Mouse (Mus musculus): ENCODE measurements around the gene Mrgprd.

Mrgprd gene

DNA sequence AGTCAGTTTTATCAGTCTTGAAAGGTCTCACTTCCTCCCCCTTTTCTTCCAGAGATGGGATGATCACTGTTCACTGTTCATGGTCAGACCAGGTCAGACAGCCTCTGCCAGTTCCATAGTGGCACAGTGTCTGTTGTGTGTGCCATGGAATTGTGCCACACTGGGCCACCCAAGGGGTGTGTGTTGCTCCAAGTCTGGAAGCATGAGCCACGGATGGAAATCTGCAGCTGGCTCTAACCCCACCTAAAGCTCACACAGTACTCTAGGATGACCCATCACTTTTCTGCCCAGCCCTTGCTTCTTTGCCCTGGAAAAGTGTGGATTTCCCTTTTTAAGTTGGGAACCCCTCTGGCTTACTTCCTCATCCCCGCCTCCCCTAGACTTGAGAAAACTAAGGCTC, 10.5 kb upstream of the Mrgprd start:
- no peak for DNase-seq

GRCm38 (mm10) chr7:145307636-145308035, 7.0 kb upstream of the Mrgprd start:
- DNase-seq: no peak

GRCm38 (mm10) chr7:145308061-145308675, 6.5 kb upstream of the Mrgprd start:
- no peak for DNase-seq

DNA sequence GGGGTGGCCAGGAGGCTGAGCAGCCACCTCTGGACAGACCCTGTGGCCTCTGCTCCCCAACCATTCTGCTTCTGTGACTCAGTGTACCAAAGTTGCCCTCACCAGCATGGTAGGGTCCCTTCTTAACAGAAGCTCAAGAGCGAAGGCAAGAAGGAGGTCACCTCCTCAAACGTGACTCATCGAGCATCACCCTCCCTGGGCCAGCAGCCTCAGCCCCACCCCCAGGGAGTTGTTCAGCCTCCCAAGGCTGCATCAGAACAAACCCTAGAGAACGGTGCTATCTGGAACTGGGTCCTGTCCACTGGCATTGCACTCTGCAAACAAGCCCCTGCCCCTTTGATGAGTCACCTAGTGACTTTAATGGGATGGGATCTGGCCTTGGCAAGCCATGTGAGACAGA, 5.8 kb upstream of the Mrgprd start:
- DNase-seq: no peak

- no peak for DNase-seq
Measured at GRCm38 (mm10) chr7:145309877-145310276, 4.8 kb upstream of the Mrgprd start.

DNA sequence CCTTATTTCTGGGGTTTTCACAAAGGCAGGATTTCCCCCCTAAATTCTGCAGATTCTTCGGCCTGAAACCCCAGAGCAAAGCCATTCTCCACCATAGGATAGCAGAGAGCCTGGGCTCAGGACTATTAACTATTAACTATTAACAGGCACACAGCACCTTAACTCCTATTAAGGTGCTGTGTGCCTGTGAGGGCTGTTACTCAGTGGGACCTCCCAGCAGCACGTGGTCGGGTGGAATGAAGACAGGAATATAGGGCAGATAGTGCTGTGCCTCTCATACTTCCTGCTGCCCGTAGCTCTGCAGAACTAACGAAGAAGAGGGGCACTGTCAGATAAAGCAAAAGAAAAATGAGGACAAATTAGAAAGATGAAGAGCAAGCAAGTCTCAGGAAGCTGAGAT, 4.1 kb upstream of the Mrgprd start:
- DNase-seq: no peak

DNA sequence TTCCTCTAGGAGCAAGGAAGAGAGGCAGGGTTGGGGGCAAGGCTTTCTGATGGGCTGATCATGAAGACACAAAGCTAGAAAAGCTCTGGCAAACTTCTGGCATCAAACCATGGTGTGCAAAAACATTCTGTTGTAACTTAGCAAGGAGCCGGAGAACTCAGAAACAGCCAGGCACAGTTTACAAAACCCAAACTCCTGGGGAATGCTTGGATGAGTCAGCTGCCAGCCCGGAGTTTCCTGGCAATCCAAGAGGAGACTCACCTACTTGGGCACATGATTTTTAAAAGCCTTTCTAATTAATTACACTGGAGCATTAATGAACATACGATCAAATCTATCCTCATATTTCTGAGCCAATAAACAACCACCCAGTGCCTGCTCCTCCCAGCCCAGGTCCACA, 2.5 kb upstream of the Mrgprd start:
- DNase-seq: no peak

- no peak for DNase-seq
Measured at GRCm38 (mm10) chr7:145317522-145317921, 2.9 kb downstream of the Mrgprd start.

DNA sequence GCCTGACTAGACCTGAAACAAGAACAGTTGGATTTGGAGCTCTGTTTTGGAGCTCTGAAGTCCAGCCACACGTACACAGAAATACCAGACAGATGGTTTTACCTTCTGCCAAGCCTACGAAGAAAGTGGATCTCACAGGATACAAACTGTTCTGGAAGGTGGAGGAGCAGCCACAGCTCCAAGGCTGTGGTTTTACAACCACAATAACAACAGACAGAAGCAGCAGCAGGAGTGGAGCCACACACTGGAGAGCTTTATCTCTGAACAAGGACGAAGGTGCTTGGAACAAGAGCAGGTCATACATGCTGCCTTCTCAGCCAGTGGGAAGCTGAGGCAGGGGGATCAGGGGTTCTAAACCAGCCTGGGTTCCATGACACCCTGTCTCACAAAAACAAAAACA, 4.8 kb downstream of the Mrgprd start:
- DNase-seq: no peak

GRCm38 (mm10) chr7:145323607-145324006, 9.0 kb downstream of the Mrgprd start:
- DNase-seq: no peak

DNA sequence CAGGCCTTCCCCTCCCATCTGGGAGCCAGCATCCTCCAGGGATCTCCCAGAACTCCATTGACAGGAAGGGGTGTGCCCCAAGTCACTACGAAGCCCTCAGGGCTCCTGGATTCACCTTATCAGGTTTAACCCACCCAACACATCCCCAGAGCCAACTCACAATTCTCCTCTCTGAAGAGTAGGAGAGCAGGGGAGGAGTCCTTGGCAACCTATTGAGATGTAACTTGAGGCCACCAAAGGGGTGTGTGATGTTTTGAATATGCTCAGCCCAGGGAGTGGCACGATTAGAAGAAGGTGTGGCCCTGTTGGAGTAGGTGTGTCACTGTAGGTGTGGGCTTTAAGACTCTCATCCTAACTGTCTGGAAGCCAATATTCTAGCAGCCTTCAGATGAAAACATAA, 11.1 kb downstream of the Mrgprd start:
- no peak for DNase-seq

DNA sequence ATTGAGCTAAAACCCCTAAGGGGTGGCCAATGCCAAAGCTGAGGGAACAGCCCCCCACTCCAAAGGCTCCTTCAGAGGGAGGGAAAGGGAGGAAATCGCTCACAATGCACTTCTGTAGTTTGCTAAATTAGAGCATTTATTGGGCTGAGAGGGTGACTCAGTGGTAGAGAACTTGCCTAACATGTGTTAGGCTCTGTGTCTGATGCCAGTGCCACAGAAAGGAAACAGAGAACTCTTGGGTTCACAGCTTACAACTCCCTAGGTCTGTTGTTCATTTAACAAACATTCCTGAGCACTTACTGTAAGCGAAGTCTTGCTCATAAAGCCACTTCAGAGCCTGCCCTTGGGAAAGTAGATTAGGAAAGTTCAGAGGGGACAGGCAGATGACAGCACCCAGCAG, 15.3 kb downstream of the Mrgprd start:
- DNase-seq: no peak

DNA sequence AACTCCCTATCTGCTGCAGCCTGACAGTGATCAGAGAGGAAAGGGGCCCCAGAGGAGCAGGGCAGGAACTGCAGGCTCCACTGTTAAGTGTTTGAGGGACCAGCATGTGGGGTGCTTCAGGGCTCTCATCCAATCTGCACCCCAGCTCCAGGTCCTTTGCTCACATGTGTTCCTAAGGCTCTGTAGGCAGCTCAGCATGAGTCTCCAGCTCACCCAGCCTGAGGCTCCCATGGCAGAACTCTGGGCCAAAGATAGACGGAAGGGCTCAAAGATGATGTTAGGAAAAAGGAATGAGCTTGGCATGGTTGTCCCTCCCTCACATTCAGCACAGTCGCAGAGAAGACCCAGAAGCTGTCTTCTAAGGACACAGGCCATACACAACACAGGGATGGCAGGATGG, 16.0 kb downstream of the Mrgprd start:
- DNase-seq: no peak

- no peak for DNase-seq
Measured at GRCm38 (mm10) chr7:145332376-145333041, 17.9 kb downstream of the Mrgprd start.

DNA sequence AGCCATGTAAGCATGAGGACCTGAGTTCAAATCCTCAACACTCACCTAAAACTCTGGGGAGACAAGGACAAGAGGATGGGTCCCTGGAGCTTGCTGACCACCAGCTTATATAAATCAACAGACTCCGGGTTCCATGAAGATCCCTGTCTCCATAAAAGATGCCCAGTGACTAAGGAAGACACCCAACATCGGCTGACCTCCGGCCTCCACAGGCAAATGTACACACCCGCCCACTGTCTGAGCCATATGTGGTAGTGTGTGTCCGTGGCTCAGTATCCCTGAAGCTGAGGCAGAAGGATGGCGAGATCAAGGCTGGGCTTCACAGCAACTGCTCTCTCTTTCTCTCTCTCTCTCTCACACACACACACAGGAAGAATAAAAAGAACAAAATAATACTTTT, 19.3 kb downstream of the Mrgprd start:
- no peak for DNase-seq

- no peak for DNase-seq
Measured at GRCm38 (mm10) chr7:145334428-145335027, 19.9 kb downstream of the Mrgprd start.

GRCm38 (mm10) chr7:145335199-145335598, 20.6 kb downstream of the Mrgprd start:
- DNase-seq: no peak

DNA sequence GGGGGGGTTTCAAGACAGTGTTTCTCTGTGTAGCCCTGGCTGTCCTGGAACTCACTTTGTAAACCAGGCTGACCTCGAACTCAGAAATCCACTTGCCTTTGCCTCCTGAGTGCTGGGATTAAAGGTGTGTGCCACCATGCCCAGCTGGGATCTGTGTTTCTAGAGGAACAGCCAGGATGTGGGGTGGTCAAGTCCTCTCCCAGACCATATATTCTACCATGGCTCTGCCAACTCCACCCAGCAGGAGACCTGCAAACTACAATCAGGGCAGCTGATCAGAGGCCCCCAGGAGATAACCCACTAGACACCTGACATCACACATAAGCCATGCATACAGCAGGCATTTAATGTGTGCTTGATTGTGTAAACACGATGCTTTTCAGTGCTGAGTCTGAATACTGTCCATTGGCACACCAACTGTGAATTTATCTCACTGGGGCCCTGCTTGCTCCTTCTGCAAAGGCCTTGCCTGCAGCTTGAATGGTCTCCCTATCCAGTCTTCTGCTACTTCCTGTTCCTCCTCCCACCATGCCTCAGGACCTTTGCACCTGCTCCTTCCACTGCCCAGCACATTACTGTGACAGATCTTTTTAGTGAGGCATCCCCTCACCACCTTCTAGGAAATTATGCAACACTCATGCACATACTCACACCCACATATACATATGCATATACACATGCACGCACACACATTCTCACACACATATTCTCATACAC, 21.1 kb downstream of the Mrgprd start:
- no peak for DNase-seq

DNA sequence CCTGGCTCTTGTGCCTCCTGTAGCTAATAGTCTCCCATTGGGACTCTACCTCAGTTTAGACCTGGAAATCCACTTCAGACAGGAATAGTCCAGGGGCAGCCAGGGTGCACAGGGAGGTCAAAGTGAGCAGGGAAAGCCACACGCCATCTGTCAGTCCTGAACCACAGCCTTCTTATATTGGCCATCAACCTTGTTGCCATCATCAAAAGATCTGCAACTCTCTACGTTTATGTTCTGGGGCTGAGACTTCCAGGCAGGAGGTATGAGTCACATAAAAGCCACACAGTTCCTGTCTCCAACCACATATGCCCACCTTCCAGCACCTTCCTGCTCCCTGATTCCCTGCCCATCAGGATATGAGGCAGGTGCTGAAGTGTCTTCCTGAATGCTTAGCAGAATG, 23.3 kb downstream of the Mrgprd start:
- DNase-seq: no peak

GRCm38 (mm10) chr7:145340248-145340904, 25.7 kb downstream of the Mrgprd start:
- no peak for DNase-seq
